Mouse (Mus musculus): ENCODE results near the gene Gm20517. TPM values are rescaled to one million over a fixed set of nuclear protein-coding genes. Genes with fewer than 3 reads are reported as not detected.
A peak's percentile ranks its signal among the peaks of the same experiment; 100 is the strongest.
"Not testable (repeated sequence)": the region's sequence is repeated elsewhere in the genome, so short reads cannot be mapped to it uniquely, and the experiment has no call there.

Gene Gm20517
- polyA plus RNA-seq, 1 experiment from 2014 or later, result 1.8 TPM

GRCm38 (mm10) chr17:47617605-47618307 lies 6.4 kb downstream of the Gm20517 start:
- H3K9me3 ChIP-seq (replicated peaks; ENCODE audit: control insufficient read depth, low read length), result no peaks in the 10 kb centered on the region
- DNase-seq (ENCODE audit: low spot score), result no peak
- 91% methylated on average over 9 of the region's 9 CpGs for WGBS
- peaks cover 56% of the 10 kb centered on the region for H3K36me3 ChIP-seq (ENCODE audit: control insufficient read depth, insufficient read depth, low read length)
- no peaks in the 10 kb centered on the region; the same call in 1 of the 2 replicates for H3K4me1 ChIP-seq (ENCODE audit: control insufficient read depth, insufficient read depth, low read length)
- H3K4me3 ChIP-seq (ENCODE audit: low read depth, low read length), result no peak overlapping the region
- H3K27ac ChIP-seq (ENCODE audit: low read depth, low read length), result no peak overlapping the region
- no peaks in the 10 kb centered on the region for H3K27me3 ChIP-seq (replicated peaks; ENCODE audit: control insufficient read depth, insufficient read depth, low read length)
- no peak overlapping the region for H3K4me2 ChIP-seq (ENCODE audit: low read length)
- no peak for ATAC-seq
- H3K9ac ChIP-seq (ENCODE audit: low read length), result no peak overlapping the region

- ATAC-seq (no peak), DNase-seq (ENCODE audit: low spot score) (no peak)
- no peaks in the 10 kb centered on the region for H3K4me1 ChIP-seq (ENCODE audit: control insufficient read depth, insufficient read depth, low read length)
- WGBS, result 93% methylated on average over 13 of the region's 13 CpGs
- no peak overlapping the region for H3K27ac ChIP-seq (ENCODE audit: low read depth, low read length)
- no peak overlapping the region for H3K4me3 ChIP-seq (ENCODE audit: low read depth, low read length)
- no peak overlapping the region for H3K4me2 ChIP-seq (ENCODE audit: low read length)
- no peak overlapping the region for H3K9ac ChIP-seq (ENCODE audit: low read length)
- H3K9me3 ChIP-seq (replicated peaks; ENCODE audit: control insufficient read depth, low read length), result no peaks in the 10 kb centered on the region
- no peaks in the 10 kb centered on the region for H3K27me3 ChIP-seq (replicated peaks; ENCODE audit: control insufficient read depth, insufficient read depth, low read length)
- H3K36me3 ChIP-seq (ENCODE audit: control insufficient read depth, insufficient read depth, low read length), result peaks cover 62% of the 10 kb centered on the region
Measured at GRCm38 (mm10) chr17:47618556-47619311, 7.3 kb downstream of the Gm20517 start.

GRCm38 (mm10) chr17:47622912-47623554 lies 11.6 kb downstream of the Gm20517 start:
- WGBS, result 95% methylated on average over 14 of the region's 14 CpGs
- H3K4me2 ChIP-seq (ENCODE audit: low read length), result no peak overlapping the region
- ATAC-seq, result no peak
- DNase-seq (ENCODE audit: low spot score), result no peak
- no peaks in the 10 kb centered on the region for H3K27me3 ChIP-seq (replicated peaks; ENCODE audit: control insufficient read depth, insufficient read depth, low read length)
- no peak overlapping the region for H3K27ac ChIP-seq (ENCODE audit: low read depth, low read length)
- H3K9ac ChIP-seq (ENCODE audit: low read length), result no peak overlapping the region
- H3K36me3 ChIP-seq (ENCODE audit: control insufficient read depth, insufficient read depth, low read length), result peaks cover 58% of the 10 kb centered on the region
- no peaks in the 10 kb centered on the region for H3K9me3 ChIP-seq (replicated peaks; ENCODE audit: control insufficient read depth, low read length)
- H3K4me1 ChIP-seq (ENCODE audit: control insufficient read depth, insufficient read depth, low read length), result no peaks in the 10 kb centered on the region
- H3K4me3 ChIP-seq (ENCODE audit: low read depth, low read length), result no peak overlapping the region

- 100% methylated on average over 5 of the region's 5 CpGs for WGBS
- not testable (repeated sequence) for H3K27me3 ChIP-seq (replicated peaks; ENCODE audit: control insufficient read depth, insufficient read depth, low read length); H3K4me3 ChIP-seq (ENCODE audit: low read depth, low read length); H3K4me2 ChIP-seq (ENCODE audit: low read length); DNase-seq (ENCODE audit: low spot score); H3K27ac ChIP-seq (ENCODE audit: low read depth, low read length); H3K9ac ChIP-seq (ENCODE audit: low read length); H3K9me3 ChIP-seq (replicated peaks; ENCODE audit: control insufficient read depth, low read length); H3K4me1 ChIP-seq (ENCODE audit: control insufficient read depth, insufficient read depth, low read length); ATAC-seq
- H3K36me3 ChIP-seq (ENCODE audit: control insufficient read depth, insufficient read depth, low read length), result peaks cover 47% of the 10 kb centered on the region
Measured at GRCm38 (mm10) chr17:47624572-47624971, 13.2 kb downstream of the Gm20517 start.

- no peak overlapping the region for H3K27ac ChIP-seq (ENCODE audit: low read depth, low read length)
- DNase-seq (ENCODE audit: low spot score) (no peak), ATAC-seq (no peak)
- no peak overlapping the region for H3K4me3 ChIP-seq (ENCODE audit: low read depth, low read length)
- no peak overlapping the region for H3K9ac ChIP-seq (ENCODE audit: low read length)
- 0 out of 2 replicates have a peak, but pooled peaks cover 5% of the 10 kb centered on the region for H3K4me1 ChIP-seq (ENCODE audit: control insufficient read depth, insufficient read depth, low read length)
- no peaks in the 10 kb centered on the region for H3K9me3 ChIP-seq (replicated peaks; ENCODE audit: control insufficient read depth, low read length)
- no peak overlapping the region for H3K4me2 ChIP-seq (ENCODE audit: low read length)
- peaks cover 43% of the 10 kb centered on the region for H3K36me3 ChIP-seq (ENCODE audit: control insufficient read depth, insufficient read depth, low read length)
- H3K27me3 ChIP-seq (replicated peaks; ENCODE audit: control insufficient read depth, insufficient read depth, low read length), result no peaks in the 10 kb centered on the region
- WGBS, result 95% methylated on average over 2 of the region's 2 CpGs
Measured at GRCm38 (mm10) chr17:47625088-47625487, 13.7 kb downstream of the Gm20517 start.

- no peaks in the 10 kb centered on the region for H3K9me3 ChIP-seq (replicated peaks; ENCODE audit: control insufficient read depth, low read length)
- H3K4me3 ChIP-seq (ENCODE audit: low read depth, low read length), result no peak overlapping the region
- DNase-seq (ENCODE audit: low spot score), result no peak
- ATAC-seq, result no peak
- peaks cover 43% of the 10 kb centered on the region for H3K36me3 ChIP-seq (ENCODE audit: control insufficient read depth, insufficient read depth, low read length)
- peaks cover 10% of the 10 kb centered on the region for H3K4me1 ChIP-seq (ENCODE audit: control insufficient read depth, insufficient read depth, low read length)
- H3K9ac ChIP-seq (ENCODE audit: low read length), result no peak overlapping the region
- H3K4me2 ChIP-seq (ENCODE audit: low read length), result no peak overlapping the region
- WGBS, result 93% methylated on average over 5 of the region's 5 CpGs
- no peaks in the 10 kb centered on the region for H3K27me3 ChIP-seq (replicated peaks; ENCODE audit: control insufficient read depth, insufficient read depth, low read length)
- no peak overlapping the region for H3K27ac ChIP-seq (ENCODE audit: low read depth, low read length)
Measured at GRCm38 (mm10) chr17:47626031-47626430, 14.6 kb downstream of the Gm20517 start.

GRCm38 (mm10) chr17:47627791-47628190 lies 16.4 kb downstream of the Gm20517 start:
- Histone ChIP-seq H3K27me3 (replicated peaks; ENCODE audit: control insufficient read depth, insufficient read depth, low read length) (no peaks in the 10 kb centered on the region), H3K4me2 (ENCODE audit: low read length) (no peak overlapping the region), H3K27ac (ENCODE audit: low read depth, low read length) (no peak overlapping the region), H3K9me3 (replicated peaks; ENCODE audit: control insufficient read depth, low read length) (no peaks in the 10 kb centered on the region), H3K36me3 (ENCODE audit: control insufficient read depth, insufficient read depth, low read length) (peaks cover 30% of the 10 kb centered on the region), H3K4me1 (ENCODE audit: control insufficient read depth, insufficient read depth, low read length) (peaks cover 24% of the 10 kb centered on the region), H3K9ac (ENCODE audit: low read length) (no peak overlapping the region), H3K4me3 (ENCODE audit: low read depth, low read length) (no peak overlapping the region)
- WGBS, result 79% methylated on average over 2 of the region's 2 CpGs
- ATAC-seq (no peak), DNase-seq (ENCODE audit: low spot score) (no peak)

- ATAC-seq, result peak; percentile 94
- peak overlapping the region; percentile 72 for H3K9ac ChIP-seq (ENCODE audit: low read length)
- peak; percentile 97 for DNase-seq (ENCODE audit: low spot score)
- H3K4me3 ChIP-seq (ENCODE audit: low read depth, low read length), result peak overlapping the region; percentile 52
- H3K9me3 ChIP-seq (replicated peaks; ENCODE audit: control insufficient read depth, low read length), result no peaks in the 10 kb centered on the region
- H3K4me1 ChIP-seq (ENCODE audit: control insufficient read depth, insufficient read depth, low read length), result peaks cover 24% of the 10 kb centered on the region
- peak overlapping the region; percentile 90 for H3K4me2 ChIP-seq (ENCODE audit: low read length)
- peaks cover 17% of the 10 kb centered on the region for H3K36me3 ChIP-seq (ENCODE audit: control insufficient read depth, insufficient read depth, low read length)
- no peaks in the 10 kb centered on the region for H3K27me3 ChIP-seq (replicated peaks; ENCODE audit: control insufficient read depth, insufficient read depth, low read length)
- under 1% methylated on average over 60 of the region's 63 CpGs for WGBS
- peak overlapping the region; percentile 96 for H3K27ac ChIP-seq (ENCODE audit: low read depth, low read length)
Measured at GRCm38 (mm10) chr17:47628851-47629676, 17.7 kb downstream of the Gm20517 start.
